Mouse (Mus musculus) G1E (cell line): ENCODE results near the gene Hoxc9. TPM values are rescaled to one million over a fixed set of nuclear protein-coding genes. Genes with fewer than 3 reads are reported as not detected.

Experiments used
- ATAC-seq: 2 replicates; pipeline ENCODE4 v1.8.0; 2016; ENCODE audit warnings: mild to moderate bottlenecking; ENCODE audit not compliant: insufficient number of reproducible peaks, poor library complexity, low FRiP score, severe bottlenecking; ENCODE audit errors: extremely low read depth
- DNase-seq: peaks from one replicate; pipeline ENCODE4 v3.0.0; 2012; ENCODE audit warnings: low spot score
- H3K27me3 ChIP-seq: 2 replicates; pipeline ENCODE4 v1.6.1; 2012; ENCODE audit warnings: mild to moderate bottlenecking, low read length, inconsistent platforms; ENCODE audit not compliant: insufficient read depth
- H3K36me3 ChIP-seq: replicated peaks from 2 replicates; pipeline ENCODE3; 2012; ENCODE audit warnings: mild to moderate bottlenecking, inconsistent platforms
- H3K4me1 ChIP-seq: 2 replicates; pipeline ENCODE4 v1.6.1; 2012; ENCODE audit warnings: low read depth, low read length, inconsistent platforms, mixed read lengths; ENCODE audit not compliant: insufficient read depth
- H3K4me3 ChIP-seq: 2 replicates; pipeline ENCODE4 v1.5.1; 2012; ENCODE audit warnings: low read depth, mild to moderate bottlenecking, inconsistent platforms, low read length, moderate library complexity, mixed read lengths
- H3K9me3 ChIP-seq: replicated peaks from 2 replicates; pipeline ENCODE4 v1.6.1; 2012; ENCODE audit warnings: inconsistent platforms
- CTCF ChIP-seq: IDR thresholded peaks from 2 replicates; pipeline ENCODE4 v1.5.1; 2012; ENCODE audit warnings: low read depth, low read length, inconsistent platforms, mixed read lengths
- GATA1 ChIP-seq: IDR thresholded peaks from 2 replicates; pipeline ENCODE4 v1.6.1; 2012; ENCODE audit warnings: borderline replicate concordance, low read length, inconsistent platforms, mixed read lengths
- GATA2 ChIP-seq: IDR thresholded peaks from 2 replicates; pipeline ENCODE4 v1.6.1; 2012; ENCODE audit warnings: low read depth, low read length, inconsistent platforms, borderline replicate concordance
- POLR2AphosphoS5 ChIP-seq: IDR thresholded peaks from 2 replicates; pipeline ENCODE4 v1.6.1; 2012; ENCODE audit warnings: low read depth, low read length, inconsistent platforms; ENCODE audit not compliant: insufficient replicate concordance
- TAL1 ChIP-seq: conservative IDR thresholded peaks from 2 replicates; pipeline ENCODE4 v1.6.1; 2012; ENCODE audit warnings: low read depth, low read length, inconsistent platforms, mixed read lengths
- polyA plus RNA-seq: library from polyadenylated mRNA; stranded (reverse); fragments of >175 nt; gene quantifications from 2 replicates; pipeline ENCODE4 v1.2.3, GENCODE M21; 2012
- total RNA-seq, 2 experiments: library from RNA; stranded (forward) in 1 of 2; stranded (reverse) in 1 of 2; fragments of 200-1000 nt in 1 of 2; fragments of >200 nt in 1 of 2; fragmentation: Nextera tagmentation in 1 of 2; gene quantifications; 2 replicates each; pipeline ENCODE4 v1.2.3; 2014 to 2017

Hoxc9 gene
- total and polyA plus RNA-seq, 3 experiments = 3.9 to 9.8 (median 7.9) TPM

GRCm38 (mm10) chr15:102976631-102977422 is 588 bp downstream of the Hoxc9 start:
- DNase-seq (peak; percentile 73), ATAC-seq (no peak)
- peaks cover 71% of the 10 kb centered on the region for H3K4me1 ChIP-seq
- no peaks in the 10 kb centered on the region for H3K9me3 ChIP-seq
- peaks cover 45% of the 10 kb centered on the region for H3K27me3 ChIP-seq
- H3K36me3 ChIP-seq = no peaks in the 10 kb centered on the region
- peak overlapping the region; percentile 73 for H3K4me3 ChIP-seq
- TF ChIP-seq TAL1 = no peak
- TF ChIP-seq CTCF = no peak
- TF ChIP-seq POLR2AphosphoS5 = no peak
- no peak for TF ChIP-seq GATA2
- TF ChIP-seq GATA1 = no peak

- Histone ChIP-seq H3K4me3 (peak overlapping the region; percentile 73), H3K36me3 (no peaks in the 10 kb centered on the region), H3K4me1 (peaks cover 72% of the 10 kb centered on the region), H3K9me3 (no peaks in the 10 kb centered on the region), H3K27me3 (peaks cover 44% of the 10 kb centered on the region)
- ATAC-seq = no peak
- peak; percentile 55 for DNase-seq
- TF ChIP-seq POLR2AphosphoS5 (no peak), GATA2 (no peak), TAL1 (no peak), CTCF (no peak), GATA1 (no peak)
These were observed 1.3 kb downstream of the Hoxc9 start for GRCm38 (mm10) chr15:102977423-102977974.

- peaks cover 2% of the 10 kb centered on the region for H3K36me3 ChIP-seq
- ATAC-seq = no peak
- no peaks in the 10 kb centered on the region for H3K9me3 ChIP-seq
- peaks cover 76% of the 10 kb centered on the region for H3K4me1 ChIP-seq
- peak overlapping the region; percentile 67; the same call in 1 of the 2 replicates for H3K4me3 ChIP-seq
- TF ChIP-seq POLR2AphosphoS5 = no peak
- no peak for TF ChIP-seq GATA2
- TF ChIP-seq CTCF = no peak
- TF ChIP-seq TAL1 = no peak
- no peak for TF ChIP-seq GATA1
- peaks cover 42% of the 10 kb centered on the region for H3K27me3 ChIP-seq
- DNase-seq = no peak
These were observed 2.6 kb downstream of the Hoxc9 start for GRCm38 (mm10) chr15:102978615-102979515.

- H3K27me3 ChIP-seq = peaks cover 43% of the 10 kb centered on the region
- peaks cover 6% of the 10 kb centered on the region for H3K36me3 ChIP-seq
- no peak for TF ChIP-seq GATA2
- no peak for TF ChIP-seq TAL1
- TF ChIP-seq CTCF = no peak
- no peak for TF ChIP-seq GATA1
- TF ChIP-seq POLR2AphosphoS5 = no peak
- DNase-seq = no peak
- no peak overlapping the region for H3K4me3 ChIP-seq
- no peaks in the 10 kb centered on the region for H3K9me3 ChIP-seq
- peaks cover 81% of the 10 kb centered on the region for H3K4me1 ChIP-seq
- no peak for ATAC-seq
These were observed 3.7 kb downstream of the Hoxc9 start for GRCm38 (mm10) chr15:102979936-102980335.

GRCm38 (mm10) chr15:102980352-102980751 is 4.1 kb downstream of the Hoxc9 start:
- TF ChIP-seq POLR2AphosphoS5 = no peak
- no peak for TF ChIP-seq CTCF
- TF ChIP-seq GATA2 = no peak
- no peak for TF ChIP-seq TAL1
- TF ChIP-seq GATA1 = no peak
- DNase-seq = no peak
- H3K9me3 ChIP-seq = no peaks in the 10 kb centered on the region
- no peak for ATAC-seq
- H3K4me3 ChIP-seq = peak overlapping the region; percentile 80; the same call in 1 of the 2 replicates
- peaks cover 84% of the 10 kb centered on the region for H3K4me1 ChIP-seq
- peaks cover 6% of the 10 kb centered on the region for H3K36me3 ChIP-seq
- H3K27me3 ChIP-seq = peaks cover 42% of the 10 kb centered on the region
